ENCODE assay signal across 23 mouse cellular contexts in the genomic region with DNA sequence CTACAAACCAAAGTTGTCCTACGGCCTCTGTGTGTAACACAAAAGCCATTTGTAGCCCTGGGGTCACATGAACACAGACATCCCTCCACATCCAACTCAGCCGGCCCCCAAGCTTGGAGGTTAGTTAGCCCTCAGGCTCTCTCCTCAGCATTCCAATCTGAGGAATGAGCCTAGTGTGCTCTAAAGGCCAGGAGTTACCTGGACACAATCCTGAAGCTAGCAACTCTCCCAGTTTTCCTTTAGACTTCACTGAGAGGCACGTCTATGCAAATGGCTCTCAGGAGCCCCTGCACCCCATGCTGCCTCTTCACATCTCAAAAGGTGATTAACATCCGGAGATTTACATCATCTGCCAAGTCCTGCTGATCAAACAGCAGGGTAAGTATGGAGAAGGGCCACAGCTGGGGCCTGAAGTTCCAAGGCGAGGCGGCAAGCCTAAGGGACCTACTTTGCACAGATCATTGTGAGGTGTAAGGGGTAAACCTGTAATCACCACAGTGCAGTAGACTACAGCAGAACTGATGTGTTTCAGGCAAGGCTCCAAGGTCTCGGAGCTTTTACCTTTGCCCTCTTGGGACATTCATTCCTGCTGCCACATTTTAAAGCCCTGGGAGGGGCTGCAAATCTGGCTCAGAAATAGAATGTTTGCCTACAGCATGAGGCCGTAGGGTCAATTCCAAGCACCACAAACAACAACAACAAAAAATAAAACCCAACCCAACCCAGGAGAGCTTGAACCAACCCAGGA. TPM values are rescaled to one million over a fixed set of nuclear protein-coding genes. Genes with fewer than 3 reads are reported as not detected.
DNase-seq lines count a peak whose midpoint lies in the region; ATAC-seq and TF ChIP-seq lines count a peak whose summit lies in the region.
"Had no signal": no experiment of that assay in that cellular context is flagged by ENCODE, and none has a peak within 500 bp of the region (broad histone marks: within the 10 kb centered on the region; RNA-seq: fewer than 3 reads in every experiment).

No protein-coding gene starts in this region.

- no peak for TF ChIP-seq CTCF in liver, adult 2 months (IDR thresholded peaks at IDR 0.05; ENCODE audit: low read depth, low read length)
- TF ChIP-seq CTCF in liver, postnatal 0 days (IDR thresholded peaks at IDR 0.05; ENCODE audit: low read depth): no peak

- ATAC-seq in liver, postnatal 0 days: peak; percentile 49; the same call in 1 of the 2 replicates
- ATAC-seq: forebrain, embryonic 16.5 days; inflammation-experienced regulatory T-cells, adult 6 months; midbrain, embryonic 16.5 days had no signal

- peak; percentile 45 for DNase-seq in kidney, adult 11 months
- no peak for DNase-seq in kidney, postnatal 10 days
- peak; percentile 82 for DNase-seq in liver, adult 2 months (ENCODE audit: extremely low read depth, low read depth, low spot score)
- DNase-seq in liver (no peak), ZHBTc4 (ENCODE audit: low read depth, low spot score) (peak; percentile 56)
- DNase-seq in liver, postnatal 0 days: no peak
- no peak for DNase-seq in left cerebral cortex, postnatal 36 days (ENCODE audit: low spot score in 2 of 2)
- no peak for DNase-seq in embryo, embryonic 9.5 days (ENCODE audit: extremely low spot score)
- DNase-seq: adrenal gland, postnatal 14 days; cerebellum, adult 8-10 months; gastrocnemius, postnatal 25 days; heart, adult 2 months; heart, postnatal 4 days; thymus, postnatal 36 days had no signal

- peak overlapping the region; percentile 48; the same call in 1 of the 2 replicates for H3K27ac ChIP-seq in liver, adult 2 months (replicated peaks; ENCODE audit: insufficient read depth, low read depth, low read length)
- peak overlapping the region; percentile 24 for H3K27ac ChIP-seq in liver, postnatal 0 days (ENCODE audit: low read depth)
- H3K27ac ChIP-seq: embryonic facial prominence, embryonic 10.5 days; forebrain, embryonic 10.5 days; heart, adult 2 months; hindbrain, embryonic 14.5 days; limb, embryonic 10.5 days; liver, embryonic 14.5 days; macrophage had no signal

- 45% methylated on average over 8 of the region's 8 CpGs for WGBS in liver, adult 2 months
- 64% methylated on average over 8 of the region's 8 CpGs for WGBS in liver, postnatal 0 days (ENCODE audit: insufficient replicate concordance)

- intact Hi-C loops in left cerebral cortex, postnatal 36 days (cut with DNase I): no loop called here

- H3K4me3 ChIP-seq in liver, adult 2 months (ENCODE audit: insufficient read depth, low read depth, low read length): no peak overlapping the region
- no peak overlapping the region for H3K4me3 ChIP-seq in liver, postnatal 0 days (ENCODE audit: low read depth, low read length)
- H3K4me3 ChIP-seq: embryonic facial prominence, embryonic 10.5 days; forebrain, embryonic 10.5 days; heart, adult 2 months; limb, embryonic 10.5 days had no signal

- TF ChIP-seq EP300 in liver, postnatal 0 days (IDR thresholded peaks at IDR 0.05; ENCODE audit: low read depth): no peak

- H3K9me3 ChIP-seq in liver, postnatal 0 days (ENCODE audit: low read length): no peaks in the 10 kb centered on the region
- H3K9me3 ChIP-seq: embryonic facial prominence, embryonic 10.5 days; forebrain, embryonic 10.5 days; limb, embryonic 10.5 days had no signal

- no peaks in the 10 kb centered on the region for H3K27me3 ChIP-seq in liver, adult 2 months (ENCODE audit: control insufficient read depth, insufficient read depth, low read length)
- no peaks in the 10 kb centered on the region for H3K27me3 ChIP-seq in liver, postnatal 0 days (ENCODE audit: insufficient read depth, low read length)

- H3K9ac ChIP-seq in liver, adult 2 months (ENCODE audit: low read depth, low read length): no peak overlapping the region
- no peak overlapping the region for H3K9ac ChIP-seq in liver, postnatal 0 days (replicated peaks)
- H3K9ac ChIP-seq: hindbrain, embryonic 14.5 days; liver, embryonic 14.5 days had no signal

- H3K4me1 ChIP-seq in liver, adult 2 months (ENCODE audit: control insufficient read depth, insufficient read depth, low read length): no peaks in the 10 kb centered on the region
- H3K4me1 ChIP-seq in liver, postnatal 0 days (ENCODE audit: insufficient read depth): no peaks in the 10 kb centered on the region
- H3K4me1 ChIP-seq: forebrain, embryonic 10.5 days had no signal

- TF ChIP-seq POLR2A in liver, adult 2 months (IDR thresholded peaks at IDR 0.05; ENCODE audit: extremely low read depth, insufficient read depth, low read length): no peak

- H3K79me2 ChIP-seq in liver, adult 2 months (ENCODE audit: control insufficient read depth, insufficient read depth, low read length): no peaks in the 10 kb centered on the region

- no peaks in the 10 kb centered on the region for H3K36me3 ChIP-seq in liver, adult 2 months (ENCODE audit: control insufficient read depth, insufficient read depth, low read length)
- H3K36me3 ChIP-seq in liver, postnatal 0 days (replicated peaks; ENCODE audit: insufficient read depth, low read length): no peaks in the 10 kb centered on the region
- H3K36me3 ChIP-seq: embryonic facial prominence, embryonic 10.5 days; forebrain, embryonic 10.5 days; limb, embryonic 10.5 days had no signal

- H3K4me2 ChIP-seq in liver, postnatal 0 days (ENCODE audit: low read depth, low read length): no peak overlapping the region
- H3K4me2 ChIP-seq: hindbrain, embryonic 14.5 days had no signal

RNA-seq across cellular contexts. Expression of gene Uspl1, which starts 13.1 kb away (rescaled TPM):
- total RNA-seq in liver, adult 2 months (2014; rRNA removed): 17.0 and 17.1 TPM in 2 replicates
- 4.8 and 6.2 TPM in 2 replicates for polyA plus RNA-seq in liver, adult 2 months (2012; rRNA removed)
- polyA plus RNA-seq in liver, postnatal 0 days (2015; fragmentation: Nextera tagmentation; extraction: Ambion mirVana): 11.7 and 12.4 TPM in 2 replicates
- total RNA-seq in left cerebral cortex, postnatal 36 days (2021): 10 to 100 TPM; 38.5 to 43.6 TPM

RNA-seq across cellular contexts. Expression of gene Hmgb1, which starts 13.3 kb away (rescaled TPM):
- total RNA-seq in liver, adult 2 months (2014; rRNA removed): 106 and 131 TPM in 2 replicates
- 17.1 and 21.0 TPM in 2 replicates for polyA plus RNA-seq in liver, adult 2 months (2012; rRNA removed)
- polyA plus RNA-seq in liver, postnatal 0 days (2015; fragmentation: Nextera tagmentation; extraction: Ambion mirVana): 421 and 439 TPM in 2 replicates
- total RNA-seq in left cerebral cortex, postnatal 36 days (2021): 100 to 1,000 TPM; 122 to 123 TPM

Comparison
In these comparisons a context has a peak if more than half of its experiments do, and no peak if none do; other contexts are left out.
1. DNase-seq: peak in kidney, adult 11 months (single experiment), liver, adult 2 months (single experiment) and ZHBTc4 (single experiment); none in kidney, postnatal 10 days (single experiment), liver (single experiment), liver, postnatal 0 days (single experiment), left cerebral cortex, postnatal 36 days (0 of 2) and embryo, embryonic 9.5 days (single experiment).